Mouse (Mus musculus): Measurements from ENCODE around the gene Nfe2l2.

The Nfe2l2 gene

DNA sequence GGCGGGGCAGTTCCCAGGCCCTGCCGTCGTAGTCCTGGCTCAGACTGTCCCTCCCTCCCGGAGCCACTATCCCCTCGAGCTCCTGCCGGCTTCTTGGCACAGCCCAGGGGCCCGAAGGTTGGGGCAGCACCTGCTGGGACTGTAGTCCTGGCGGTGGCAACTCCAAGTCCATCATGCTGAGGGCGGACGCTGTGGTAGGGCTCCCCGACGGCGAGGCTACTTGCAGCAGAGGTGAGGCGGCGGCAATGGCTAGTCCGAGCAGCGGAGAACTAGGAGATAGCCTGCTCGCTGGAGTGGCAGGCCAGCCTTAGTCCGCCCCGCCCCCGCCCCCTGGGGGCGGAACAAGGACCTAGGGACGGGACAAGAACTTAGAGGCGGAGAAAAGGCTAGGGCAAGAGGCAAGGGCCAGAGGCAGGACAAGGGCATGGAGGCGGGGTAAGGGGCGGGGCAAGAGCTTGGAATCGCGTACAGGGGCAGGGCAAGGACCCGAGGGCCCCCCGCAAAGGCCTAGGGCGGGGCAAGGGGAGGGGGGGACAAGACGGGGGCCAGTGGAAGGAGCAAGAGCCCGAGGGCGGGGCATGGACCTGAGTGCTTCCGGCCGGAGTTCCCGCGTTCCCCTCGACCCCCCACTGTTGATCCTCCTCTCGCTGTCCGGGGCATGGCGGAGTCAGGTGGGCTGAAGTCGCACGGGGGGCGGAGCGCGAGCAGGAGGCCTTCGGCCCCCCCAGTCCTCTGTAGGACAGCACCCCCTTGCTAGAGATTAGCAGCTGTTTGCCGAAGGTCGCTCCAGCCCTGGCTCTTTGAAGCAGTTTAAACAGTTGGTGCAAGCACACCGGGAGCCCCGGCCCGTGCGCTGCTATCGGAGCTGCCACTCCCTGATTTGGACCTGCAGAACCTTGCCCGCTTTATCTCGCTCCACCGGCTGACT, at the start of gene Nfe2l2:
Nfe2l2 (minus strand) TSS at position 408 of the 928 bp plus-strand sequence.
- DNase-seq (ENCODE audit: low spot score in 2 of 2), result peak; percentile 57 to 82

DNA sequence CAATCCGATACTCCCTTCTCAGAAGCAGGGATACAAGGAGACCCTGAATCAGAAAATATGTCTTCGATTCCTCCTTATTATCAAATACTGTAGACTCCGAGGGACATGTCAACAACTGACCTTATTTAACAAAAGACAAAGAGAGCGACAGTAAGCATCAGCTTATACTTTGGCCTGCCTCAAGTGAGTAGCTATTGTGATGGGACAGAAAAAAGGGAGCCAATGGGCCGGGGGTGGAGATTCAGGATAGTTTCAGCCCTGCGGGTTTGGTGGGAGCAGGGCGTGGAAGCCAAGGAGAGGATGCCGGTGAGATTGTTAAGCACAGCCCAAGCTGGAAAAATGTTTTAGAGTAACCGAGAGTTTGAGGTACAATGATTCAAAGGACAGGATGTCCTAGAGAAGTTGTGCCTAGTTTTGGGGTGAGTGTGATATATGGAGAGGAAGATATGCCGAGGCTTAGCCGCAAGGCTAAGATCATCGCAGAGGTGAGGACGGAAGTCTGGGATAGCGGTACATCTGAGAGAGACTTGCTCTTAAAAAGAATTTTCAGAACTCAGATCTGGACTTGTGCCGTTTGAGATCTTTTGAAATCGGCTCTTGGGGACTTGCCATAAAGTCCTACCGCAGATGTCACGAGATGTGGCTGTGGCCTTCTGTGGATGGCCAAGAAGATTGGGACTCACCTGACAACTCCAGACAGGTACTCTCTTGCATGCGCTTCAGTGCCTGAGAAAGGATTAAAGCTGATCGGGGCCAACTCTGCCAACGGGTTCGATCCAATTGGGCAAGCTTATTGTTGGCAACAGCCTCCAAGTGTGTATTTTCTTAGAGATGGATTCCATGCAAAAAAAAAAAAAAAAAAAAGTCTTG, 48.1 kb upstream of the Nfe2l2 start:
- no peak for DNase-seq (ENCODE audit: low spot score in 2 of 2)

DNA sequence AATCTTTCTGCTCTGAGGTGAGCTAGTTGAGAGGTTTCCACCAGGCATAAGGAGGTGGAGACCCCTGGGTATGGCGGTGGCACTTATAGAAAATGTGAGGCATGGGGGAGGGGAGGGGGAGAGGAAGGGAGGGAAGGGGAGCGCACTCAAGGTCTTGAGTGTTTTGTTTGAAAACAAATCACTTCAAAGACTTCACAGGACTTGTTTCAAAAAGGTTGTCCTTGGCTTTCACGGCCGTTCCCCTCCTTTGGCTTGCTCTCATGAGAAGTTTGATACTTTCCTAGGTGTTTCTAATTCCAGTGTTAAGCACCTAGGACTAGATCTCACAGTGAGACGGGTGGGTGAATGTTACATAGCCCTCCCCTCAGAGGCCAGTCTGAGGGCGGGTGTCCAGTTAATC, 47.5 kb upstream of the Nfe2l2 start:
- DNase-seq (ENCODE audit: low spot score in 2 of 2), result no peak

DNA sequence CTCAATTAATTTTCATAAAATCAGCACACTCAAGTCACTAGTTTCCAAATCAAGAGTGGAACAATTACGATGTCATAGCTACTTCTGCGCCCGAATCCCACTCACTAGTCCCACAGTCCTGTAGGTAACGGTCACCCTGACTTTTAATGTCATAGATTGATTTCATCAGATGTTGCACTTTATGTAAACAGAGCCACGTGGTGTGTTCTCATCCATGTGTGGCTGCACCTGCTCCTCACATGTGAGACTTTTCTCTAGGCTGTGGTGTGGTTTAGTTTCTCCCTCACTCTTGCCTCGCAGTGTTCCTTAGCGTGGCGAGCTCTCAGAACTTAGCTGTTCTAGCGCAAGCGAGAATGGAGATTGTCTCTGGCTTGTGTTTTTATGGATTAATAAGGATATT, 46.4 kb upstream of the Nfe2l2 start:
- no peak for DNase-seq (ENCODE audit: low spot score in 2 of 2)

DNA sequence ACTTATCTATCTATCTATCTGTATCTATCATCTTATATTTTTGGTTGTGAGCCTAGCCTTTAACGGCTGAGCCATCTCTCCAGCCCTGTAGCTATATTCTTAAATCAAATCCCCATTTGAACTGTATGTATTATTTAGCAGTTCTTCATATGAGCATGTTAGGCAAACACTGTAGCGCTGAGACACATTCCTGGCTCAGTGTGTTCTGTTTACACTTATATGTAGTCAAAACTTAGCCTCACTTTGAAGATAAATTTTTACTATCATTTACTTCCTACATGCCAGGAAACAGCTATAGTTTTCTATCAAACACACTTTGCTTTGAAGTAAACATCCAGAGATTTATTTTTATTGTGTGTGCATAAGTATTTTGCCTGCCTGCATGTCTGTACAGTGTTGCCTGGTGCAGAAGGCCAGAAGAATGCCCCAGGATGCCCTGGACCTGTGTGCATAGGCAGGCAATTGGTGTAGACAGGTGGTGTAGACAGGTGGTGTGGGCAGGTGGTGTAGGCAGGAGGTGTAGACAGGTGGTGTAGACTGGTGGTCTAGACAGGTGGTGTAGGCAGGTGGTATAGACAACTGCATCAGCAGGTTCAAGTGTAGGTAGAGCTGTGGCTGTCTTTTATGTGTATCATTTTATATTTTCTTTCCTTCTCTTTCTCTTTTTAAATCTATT, 45.7 kb upstream of the Nfe2l2 start:
- DNase-seq (ENCODE audit: low spot score in 2 of 2), result no peak

DNA sequence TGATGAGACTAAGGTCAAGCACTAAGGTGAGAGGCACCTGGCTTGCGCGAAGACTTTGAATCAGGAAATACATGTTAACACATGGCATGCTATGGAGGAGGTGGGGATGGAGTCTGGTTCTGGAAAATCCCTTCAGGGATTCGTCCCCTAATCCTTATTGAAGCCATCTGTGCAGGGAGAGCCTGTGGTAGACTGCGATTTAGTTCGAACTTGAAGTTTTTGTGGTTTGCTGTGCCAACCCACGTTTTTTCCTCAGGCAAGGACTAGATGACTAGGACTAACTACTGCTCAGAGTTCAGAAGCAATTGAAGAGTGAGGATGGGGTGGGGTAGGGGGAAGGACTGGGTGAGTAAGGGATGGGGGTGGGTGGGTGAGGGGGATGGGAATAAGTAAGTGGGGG, 44.4 kb upstream of the Nfe2l2 start:
- DNase-seq (ENCODE audit: low spot score in 2 of 2), result no peak

DNA sequence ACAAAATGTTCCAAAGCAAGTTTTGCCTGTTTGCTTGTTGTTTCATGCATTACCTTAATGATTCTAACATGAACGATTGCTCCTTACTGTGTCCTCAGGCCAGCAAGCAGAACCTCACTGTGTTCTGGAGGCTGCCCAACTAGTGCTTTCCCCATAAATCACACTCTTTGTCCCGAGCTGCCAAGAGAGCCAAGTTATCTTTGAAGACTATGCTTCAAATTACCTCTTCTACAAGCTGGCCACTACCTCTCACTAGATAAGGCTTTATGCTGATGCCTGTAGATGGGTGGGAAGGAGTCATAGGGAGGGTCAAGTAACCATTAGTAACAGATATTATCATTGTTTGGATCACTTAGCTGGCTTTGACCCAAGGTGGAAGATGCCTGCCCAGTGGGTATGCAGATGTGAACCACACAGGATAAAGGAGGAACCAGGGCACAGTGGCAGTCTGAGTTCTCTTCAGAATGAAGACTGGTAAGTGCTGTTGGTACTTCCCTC, 32.6 kb upstream of the Nfe2l2 start:
- DNase-seq (ENCODE audit: low spot score in 2 of 2), result no peak

DNA sequence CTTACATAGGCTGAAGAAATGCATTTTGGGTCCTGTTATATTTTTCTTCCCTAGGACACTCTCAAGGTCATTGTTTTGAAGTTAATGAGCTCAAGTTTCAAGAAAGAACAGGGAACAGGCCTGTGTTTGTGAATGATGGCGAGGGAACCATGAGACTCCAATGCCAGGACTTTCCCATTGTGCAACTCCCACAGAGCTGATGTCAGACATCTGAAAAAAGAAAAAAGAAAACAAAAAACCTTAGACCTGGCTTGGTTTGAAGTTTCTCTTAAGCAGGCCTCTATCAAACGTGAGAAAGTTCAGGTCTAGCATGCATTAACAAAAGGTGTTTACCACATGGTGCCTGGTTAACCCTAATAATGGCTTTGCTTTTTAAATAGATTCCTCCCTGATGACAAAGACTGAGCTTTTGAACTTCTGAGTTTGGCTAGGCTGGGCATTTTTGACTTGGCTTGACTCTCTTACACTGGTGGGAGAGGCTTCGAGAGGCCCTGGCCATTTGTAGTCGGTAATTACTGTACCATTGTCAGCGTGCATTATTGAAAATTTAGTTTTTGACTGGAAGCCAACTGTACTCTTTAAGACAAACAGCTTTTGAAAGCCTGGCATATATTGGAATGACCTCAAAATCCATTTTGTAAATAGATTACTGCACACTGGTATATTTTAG, 29.9 kb upstream of the Nfe2l2 start:
- no peak for DNase-seq (ENCODE audit: low spot score in 2 of 2)

DNA sequence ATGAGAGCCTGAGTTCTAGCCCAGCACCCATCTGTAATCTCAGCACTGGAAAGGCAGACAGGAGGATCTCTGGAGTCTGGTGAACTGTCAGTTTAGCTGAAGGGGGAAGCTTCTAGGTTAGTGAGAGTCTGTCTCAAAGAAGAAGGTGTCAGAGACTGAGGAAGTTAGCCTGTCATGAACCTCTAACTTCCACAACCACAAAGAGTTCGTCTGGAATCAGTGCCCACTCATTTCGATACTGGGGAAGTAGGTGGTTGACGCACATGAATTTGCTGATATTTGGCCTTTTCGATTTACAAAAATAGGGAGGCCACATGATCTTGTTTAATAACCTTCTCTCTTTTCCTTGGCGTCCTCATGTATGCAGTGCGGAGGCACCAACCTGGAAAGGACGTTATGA, 28.7 kb upstream of the Nfe2l2 start:
- no peak for DNase-seq (ENCODE audit: low spot score in 2 of 2)

DNA sequence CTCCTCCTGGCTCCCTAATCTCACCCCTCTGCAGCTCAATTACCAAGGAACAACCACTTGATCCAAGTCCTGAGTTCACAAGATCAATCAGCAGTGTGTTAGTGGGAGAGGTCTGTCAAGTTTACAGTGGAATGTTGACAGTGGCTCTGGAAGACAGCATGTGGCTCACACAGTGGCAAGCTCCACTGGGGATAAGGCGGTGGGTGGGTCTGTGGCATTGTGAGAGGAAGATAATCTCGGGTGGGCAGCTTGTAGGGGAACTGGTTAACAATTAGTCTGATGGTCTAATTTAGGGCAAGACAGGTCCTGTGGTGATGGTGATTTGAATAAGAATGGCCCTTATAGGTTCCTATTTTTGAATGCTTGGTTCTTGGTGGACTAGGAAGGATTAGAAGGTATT, 27.5 kb upstream of the Nfe2l2 start:
- DNase-seq (ENCODE audit: low spot score in 2 of 2), result no peak

DNA sequence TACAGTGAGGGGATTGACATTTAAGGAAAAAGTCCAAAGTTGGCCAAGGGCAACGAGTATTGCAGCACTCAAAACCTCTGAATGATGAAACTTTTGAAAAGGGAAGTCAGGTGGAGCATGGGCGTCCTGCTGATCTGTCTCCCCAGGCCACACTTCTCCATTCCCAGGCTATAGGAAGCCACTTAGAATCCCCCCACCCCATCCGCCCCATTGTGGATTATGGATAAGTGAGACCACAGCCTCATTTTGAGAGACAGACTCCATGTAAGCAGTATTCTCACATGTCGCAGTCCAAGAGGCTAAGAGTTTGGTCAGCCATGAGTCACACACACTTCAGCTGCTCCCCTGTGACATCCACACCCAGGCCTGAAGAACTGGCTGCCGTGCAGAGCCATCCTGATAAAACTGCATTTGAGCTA, 26.8 kb upstream of the Nfe2l2 start:
- DNase-seq (ENCODE audit: low spot score in 2 of 2), result no peak

DNA sequence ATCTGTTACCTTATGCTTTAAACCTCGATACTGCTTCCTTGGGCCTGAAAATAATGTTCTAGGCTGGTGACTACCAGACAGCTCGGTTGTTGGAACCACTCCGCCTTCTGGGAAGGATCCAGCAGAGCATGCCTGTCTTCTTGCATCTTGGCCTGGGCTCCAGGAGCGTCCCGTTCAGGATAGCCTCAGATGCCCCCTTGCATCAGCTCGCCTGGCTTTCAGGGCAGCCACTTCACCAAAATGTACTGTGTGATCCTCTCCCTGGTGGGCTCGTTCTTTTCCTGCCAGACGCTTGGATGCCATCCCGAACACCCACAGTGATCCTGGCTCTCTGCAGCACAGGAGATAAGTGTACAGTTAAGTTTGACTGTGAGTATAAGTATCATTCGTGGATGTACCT, 25.6 kb upstream of the Nfe2l2 start:
- DNase-seq (ENCODE audit: low spot score in 2 of 2), result peak in 1 of 2 experiments; percentile 11

DNA sequence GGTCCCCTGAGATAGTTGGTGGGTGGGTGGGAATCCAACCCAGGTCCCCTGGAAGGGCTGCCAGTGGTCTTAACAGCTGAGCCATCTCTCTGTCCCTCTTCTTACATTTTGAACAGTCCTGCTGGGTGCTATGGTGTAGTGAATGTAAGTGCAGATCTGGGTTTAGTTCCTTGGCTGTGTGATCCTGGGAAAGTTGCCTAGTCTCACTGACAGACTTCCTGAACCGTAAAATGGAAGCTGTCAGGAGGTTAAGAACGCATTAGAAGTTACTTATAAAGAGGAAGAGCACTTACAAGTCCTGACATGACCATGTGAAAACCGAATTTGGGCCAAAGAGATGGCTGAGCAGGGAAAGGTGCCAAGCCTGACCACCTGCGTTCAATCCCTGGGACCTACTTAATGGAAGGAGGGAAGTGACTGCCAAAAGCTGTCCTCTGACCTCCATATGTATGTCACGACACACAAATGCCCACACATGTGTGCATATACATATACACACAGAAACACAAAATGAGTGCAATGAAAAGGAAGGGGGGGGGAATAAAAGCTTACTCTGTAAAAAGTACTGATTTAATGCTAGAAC, 20.5 kb upstream of the Nfe2l2 start:
- DNase-seq (ENCODE audit: low spot score in 2 of 2), result no peak

DNA sequence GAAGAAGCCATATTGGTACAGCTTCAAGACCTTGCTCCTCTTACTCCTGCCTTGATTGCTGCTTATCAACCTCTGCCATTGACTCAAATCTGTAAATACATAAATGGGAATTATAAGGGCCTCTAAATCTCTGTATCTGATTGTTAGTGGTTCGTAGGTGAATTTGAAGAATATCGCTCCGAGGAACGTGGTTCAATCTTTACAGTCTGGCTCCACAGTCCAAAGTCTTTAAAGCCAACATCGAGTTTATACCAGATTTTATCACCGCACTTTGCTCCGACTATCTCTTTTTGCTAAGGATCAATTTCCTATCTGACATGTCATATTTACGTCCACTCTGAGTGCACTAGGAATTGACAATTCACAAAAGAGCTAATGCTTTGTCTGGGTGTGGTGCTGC, 19.0 kb upstream of the Nfe2l2 start:
- no peak for DNase-seq (ENCODE audit: low spot score in 2 of 2)

DNA sequence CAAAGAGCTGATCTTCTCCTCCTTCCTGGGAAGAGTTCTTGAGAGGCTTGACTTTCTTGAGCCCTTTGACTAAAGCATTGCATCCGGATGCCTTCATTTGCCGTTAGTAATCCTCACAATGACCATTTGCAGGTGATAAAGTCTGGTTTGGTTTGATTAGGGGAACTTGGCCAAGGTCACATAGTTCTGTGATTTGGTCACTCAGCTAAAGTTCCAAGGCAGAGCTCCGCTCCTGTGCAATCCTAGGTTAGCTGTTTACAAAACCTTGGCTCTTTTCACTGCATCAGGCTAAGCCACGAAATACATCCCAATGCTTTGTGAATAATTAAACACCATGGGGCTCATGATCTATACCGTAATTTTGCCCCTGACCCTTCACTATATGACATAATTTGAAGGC, 18.5 kb upstream of the Nfe2l2 start:
- DNase-seq (ENCODE audit: low spot score in 2 of 2), result no peak

DNA sequence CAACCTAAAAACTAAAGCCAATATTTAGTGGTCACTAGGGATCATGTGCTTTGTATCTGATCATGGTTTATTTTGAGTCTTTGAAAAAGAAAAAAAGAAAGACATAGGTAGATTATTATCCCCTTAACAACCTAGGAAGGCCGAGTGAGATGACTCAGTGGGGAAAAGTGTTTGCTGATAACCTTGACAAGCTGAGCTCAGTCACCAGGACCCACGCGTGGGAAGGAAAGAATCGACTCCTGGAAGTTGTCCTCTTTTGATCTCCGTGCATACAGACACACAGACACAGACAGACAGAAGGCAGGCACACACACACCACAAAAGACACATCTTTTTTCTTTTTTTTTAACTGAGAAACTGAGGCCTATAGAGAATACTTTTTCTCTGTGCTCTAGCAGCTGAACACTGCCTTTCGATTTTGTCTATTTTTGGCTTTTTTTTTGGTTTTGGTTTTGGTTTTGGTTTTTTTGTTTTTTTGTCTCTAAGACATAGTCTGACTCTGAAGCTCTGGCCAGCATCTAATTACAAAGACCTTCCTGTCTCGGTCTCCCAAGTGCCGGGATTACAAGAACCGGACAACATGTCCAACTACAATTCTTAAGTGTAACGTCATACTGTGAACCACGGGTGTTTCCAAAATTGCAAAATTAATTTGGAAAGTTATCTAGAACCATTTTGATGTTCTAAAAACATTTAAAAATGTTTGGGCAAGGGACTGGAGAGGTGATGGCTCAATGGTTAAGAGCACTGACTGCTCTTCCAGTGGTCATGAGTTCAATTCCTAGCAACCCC, 16.0 kb upstream of the Nfe2l2 start:
- no peak for DNase-seq (ENCODE audit: low spot score in 2 of 2)

DNA sequence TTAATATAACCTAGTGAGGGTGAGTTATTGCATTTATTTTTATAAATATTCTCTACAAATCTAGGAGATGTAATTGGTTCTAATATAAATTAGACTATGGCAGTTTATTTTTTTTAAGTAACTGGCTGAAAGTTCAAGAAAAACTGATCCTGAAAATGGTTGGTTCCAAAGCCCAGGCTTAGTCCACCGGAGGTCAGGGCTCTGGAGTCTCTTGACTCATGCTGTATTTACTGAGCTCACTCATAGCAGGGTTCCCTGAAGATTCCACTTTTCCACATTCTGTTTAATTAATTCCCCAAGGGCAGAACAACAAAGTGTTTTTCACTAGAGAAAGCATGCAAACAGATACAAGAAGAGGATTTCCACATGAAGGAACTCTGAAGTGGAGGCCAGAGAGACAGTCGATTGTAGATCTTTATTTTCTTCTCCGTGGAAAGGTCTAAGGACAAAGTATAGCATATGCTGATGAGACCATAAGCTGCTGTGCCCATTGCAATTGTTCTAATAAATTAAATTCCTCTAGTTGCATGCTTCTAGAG, 15.0 kb upstream of the Nfe2l2 start:
- DNase-seq (ENCODE audit: low spot score in 2 of 2), result no peak

DNA sequence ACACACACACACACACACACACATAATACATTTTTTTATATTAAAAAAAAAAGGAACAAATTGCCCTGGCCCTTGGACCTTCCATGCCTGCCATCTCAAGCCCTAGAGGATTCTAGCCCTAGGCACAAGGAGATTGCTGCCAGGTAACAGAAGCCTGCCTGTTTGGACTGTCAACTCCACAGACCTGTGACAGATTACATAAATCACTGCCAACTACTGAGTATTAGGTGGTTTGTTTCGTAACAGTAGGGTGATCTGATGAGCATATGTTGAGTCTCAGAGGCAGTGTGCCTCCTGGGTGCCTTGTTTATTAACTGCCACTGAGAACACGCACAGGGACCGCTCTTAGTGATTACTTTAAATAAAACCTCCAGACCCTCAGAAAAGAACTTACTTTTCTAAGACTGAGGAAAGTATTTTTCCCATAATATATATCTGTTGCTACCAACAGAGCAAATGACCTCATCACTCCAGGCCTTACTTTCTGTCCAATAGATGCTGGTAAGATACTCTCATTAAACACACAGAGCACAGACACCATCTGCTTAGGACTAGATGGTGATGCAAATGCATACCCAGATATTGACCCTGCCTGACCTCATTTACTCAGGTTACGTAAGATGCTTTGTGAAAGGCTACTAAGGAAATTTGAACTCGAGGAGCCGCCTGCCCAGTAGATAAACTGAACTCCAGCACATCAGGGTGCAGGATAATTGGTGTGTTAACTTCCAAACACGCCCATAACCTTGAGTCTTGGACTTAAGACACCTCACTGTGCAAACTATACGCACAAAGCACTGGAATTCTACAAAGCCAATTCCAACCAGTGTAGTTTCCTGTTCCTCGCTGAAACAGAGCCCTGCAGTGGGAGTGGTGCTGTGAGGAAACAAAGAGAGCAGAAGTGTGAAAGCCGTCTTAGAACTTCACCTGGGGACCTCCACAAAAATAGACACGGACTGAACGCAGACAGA, 11.9 kb upstream of the Nfe2l2 start:
- DNase-seq (ENCODE audit: low spot score in 2 of 2), result no peak

DNA sequence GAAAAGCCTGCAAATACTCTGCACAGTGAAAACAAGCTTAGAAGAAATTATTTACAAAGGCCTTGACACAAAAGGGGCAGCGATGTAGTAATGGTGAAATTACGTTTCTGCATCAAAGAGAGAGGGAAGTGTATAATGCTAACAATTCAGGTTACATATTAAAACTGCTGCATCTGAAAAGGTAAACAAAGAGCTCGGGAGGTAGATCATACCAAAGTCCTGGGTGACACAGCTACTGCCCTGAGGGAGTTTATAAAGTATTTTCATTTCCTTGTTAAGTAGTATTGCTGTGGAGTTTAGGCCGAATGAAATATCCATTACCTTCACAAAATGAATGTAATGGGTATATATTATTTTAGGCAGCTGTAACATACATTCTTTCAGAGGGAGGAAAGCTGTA, 10.3 kb upstream of the Nfe2l2 start:
- DNase-seq (ENCODE audit: low spot score in 2 of 2), result no peak

Data from cerebellum, postnatal 4 days (tissue).